Mouse (Mus musculus): Measurements from ENCODE around the gene Wap. TPM values are rescaled to one million over a fixed set of nuclear protein-coding genes. Genes with fewer than 3 reads are reported as not detected.
A peak's percentile ranks its signal among the peaks of the same experiment; 100 is the strongest.

The Wap gene
- polyA plus RNA-seq, 1 experiment from 2014 or later: not detected

DNA sequence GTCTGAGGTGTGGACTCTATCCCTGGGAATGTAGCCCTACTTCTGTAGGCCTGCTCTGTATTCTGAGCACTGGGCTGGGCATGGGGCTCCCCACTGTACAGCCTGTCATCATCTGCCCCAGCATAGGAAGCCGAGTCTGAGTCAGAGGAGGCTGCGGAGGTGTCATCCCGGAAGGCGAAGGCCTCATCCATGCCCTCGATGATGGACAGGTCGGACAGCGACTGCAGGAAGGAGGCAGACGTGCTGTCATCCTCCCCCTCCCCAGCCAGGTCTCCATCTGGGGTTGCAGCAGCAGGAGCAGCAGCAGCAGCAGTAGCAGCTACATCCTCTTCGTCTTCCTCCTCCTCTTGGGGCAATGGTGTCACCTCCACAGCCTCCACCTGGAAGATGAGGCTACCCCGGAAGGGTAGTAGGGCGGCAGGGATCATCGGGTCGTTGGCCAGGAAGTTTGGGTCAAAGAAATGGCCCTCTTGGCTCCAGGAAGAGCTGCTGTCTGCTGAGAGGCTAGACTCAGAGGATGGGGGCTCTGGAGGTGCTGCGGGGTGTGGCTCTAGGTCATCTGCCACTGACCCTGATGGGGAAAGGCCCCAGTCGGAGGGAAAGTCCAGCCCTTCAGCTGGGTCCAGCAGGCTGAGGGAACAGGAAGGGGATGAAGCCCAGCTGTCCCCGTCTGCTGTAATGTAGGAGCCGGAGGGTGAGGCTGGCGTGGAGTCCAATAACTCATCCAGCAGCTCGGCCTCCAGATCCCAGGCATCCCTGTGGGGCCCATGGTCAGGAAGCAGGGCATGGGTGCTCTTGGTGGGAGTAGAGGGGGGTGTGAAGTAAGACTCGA, 36.6 kb downstream of the Wap start:
- no peaks in the 10 kb centered on the region for H3K9me3 ChIP-seq (ENCODE audit: control insufficient read depth, low read length)
- H3K4me1 ChIP-seq (ENCODE audit: control insufficient read depth, insufficient read depth, low read depth, low read length): peaks cover 57% of the 10 kb centered on the region
- no peak overlapping the region for H3K9ac ChIP-seq (ENCODE audit: low read depth, low read length)
- H3K27ac ChIP-seq (ENCODE audit: low read depth, low read length): no peak overlapping the region
- H3K4me3 ChIP-seq (ENCODE audit: low read length): no peak overlapping the region
- ATAC-seq: no peak
- 82% methylated on average over 20 of the region's 20 CpGs for WGBS
- H3K4me2 ChIP-seq (ENCODE audit: low read length): no peak overlapping the region
- peaks cover 20% of the 10 kb centered on the region for H3K36me3 ChIP-seq (ENCODE audit: control insufficient read depth, insufficient read depth, low read length)
- no peaks in the 10 kb centered on the region for H3K27me3 ChIP-seq (replicated peaks; ENCODE audit: control insufficient read depth, insufficient read depth, low read length)

DNA sequence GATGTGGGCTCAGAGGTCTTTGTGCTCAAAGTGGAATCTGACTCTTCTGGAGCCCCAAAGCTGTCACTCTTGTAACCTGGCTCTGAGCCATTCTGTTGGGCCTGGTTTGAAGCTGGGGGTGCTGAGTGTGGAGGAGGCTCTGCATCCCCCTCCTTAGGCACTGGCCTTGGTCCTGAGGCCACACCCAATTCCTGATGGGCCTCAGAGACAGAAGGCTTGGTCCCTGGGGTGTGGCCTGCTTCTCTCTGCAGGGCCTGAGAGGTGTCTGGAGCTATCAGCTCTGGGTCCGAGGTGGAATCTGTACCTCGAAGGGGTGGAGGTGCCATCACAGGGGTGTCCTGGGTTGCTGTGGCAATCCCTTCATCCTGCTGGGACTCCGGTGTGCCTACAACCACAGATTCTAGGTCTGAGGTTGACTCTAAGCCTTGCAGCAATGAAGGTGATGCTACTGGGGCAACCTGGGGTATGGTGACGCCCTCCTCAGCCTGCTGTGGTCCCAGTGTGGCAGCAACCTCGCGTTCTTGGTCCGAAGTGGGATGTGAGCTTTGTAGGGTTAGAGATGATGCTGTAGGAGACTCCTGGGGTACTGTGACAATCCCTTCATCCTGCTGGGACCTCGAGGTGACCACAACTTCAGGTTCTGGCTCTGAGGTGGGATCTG, 38.0 kb downstream of the Wap start:
- Histone ChIP-seq H3K4me3 (ENCODE audit: low read length) (no peak overlapping the region), H3K9me3 (ENCODE audit: control insufficient read depth, low read length) (no peaks in the 10 kb centered on the region), H3K4me2 (ENCODE audit: low read length) (no peak overlapping the region), H3K9ac (ENCODE audit: low read depth, low read length) (no peak overlapping the region), H3K4me1 (ENCODE audit: control insufficient read depth, insufficient read depth, low read depth, low read length) (peaks cover 49% of the 10 kb centered on the region), H3K27me3 (replicated peaks; ENCODE audit: control insufficient read depth, insufficient read depth, low read length) (no peaks in the 10 kb centered on the region), H3K27ac (ENCODE audit: low read depth, low read length) (peak overlapping the region; percentile 68), H3K36me3 (ENCODE audit: control insufficient read depth, insufficient read depth, low read length) (peaks cover 24% of the 10 kb centered on the region)
- 80% methylated on average over 8 of the region's 8 CpGs for WGBS
- ATAC-seq: no peak

DNA sequence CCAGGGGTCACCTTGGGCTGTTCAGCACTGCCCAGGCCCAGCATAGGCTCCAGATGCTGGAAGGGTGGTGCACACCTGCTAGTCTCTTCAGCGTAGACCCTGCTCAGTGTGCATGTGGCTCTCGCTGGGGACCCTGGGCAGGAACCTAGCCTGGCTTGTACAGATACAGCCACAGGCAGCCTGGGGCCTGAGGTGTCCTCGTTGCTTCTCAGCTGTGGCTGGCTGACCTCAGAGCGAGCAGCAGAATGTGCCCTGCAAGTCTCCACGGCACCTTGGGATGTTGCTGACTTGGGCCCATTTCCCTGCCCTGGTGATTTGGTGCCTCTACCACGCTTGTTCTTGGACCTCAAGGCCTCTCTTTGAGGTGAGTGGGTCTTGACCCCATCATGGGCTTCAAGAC, 38.6 kb downstream of the Wap start:
- WGBS: 76% methylated on average over 6 of the region's 6 CpGs
- no peak overlapping the region for H3K4me2 ChIP-seq (ENCODE audit: low read length)
- 0 out of 2 replicates have a peak overlapping the region, but pooled peaks have one; percentile 30 for H3K9ac ChIP-seq (ENCODE audit: low read depth, low read length)
- peak overlapping the region; percentile 68 for H3K27ac ChIP-seq (ENCODE audit: low read depth, low read length)
- H3K4me3 ChIP-seq (ENCODE audit: low read length): no peak overlapping the region
- H3K36me3 ChIP-seq (ENCODE audit: control insufficient read depth, insufficient read depth, low read length): peaks cover 25% of the 10 kb centered on the region
- ATAC-seq: no peak
- H3K4me1 ChIP-seq (ENCODE audit: control insufficient read depth, insufficient read depth, low read depth, low read length): peaks cover 49% of the 10 kb centered on the region
- no peaks in the 10 kb centered on the region for H3K9me3 ChIP-seq (ENCODE audit: control insufficient read depth, low read length)
- no peaks in the 10 kb centered on the region for H3K27me3 ChIP-seq (replicated peaks; ENCODE audit: control insufficient read depth, insufficient read depth, low read length)

GRCm38 (mm10) chr11:6599011-6599681, 39.3 kb downstream of the Wap start:
- Histone ChIP-seq H3K27ac (ENCODE audit: low read depth, low read length) (peak overlapping the region; percentile 67), H3K4me3 (ENCODE audit: low read length) (peak overlapping the region; percentile 10; the same call in 1 of the 2 replicates), H3K9ac (ENCODE audit: low read depth, low read length) (peak overlapping the region; percentile 57), H3K9me3 (ENCODE audit: control insufficient read depth, low read length) (no peaks in the 10 kb centered on the region), H3K36me3 (ENCODE audit: control insufficient read depth, insufficient read depth, low read length) (peaks cover 28% of the 10 kb centered on the region), H3K4me2 (ENCODE audit: low read length) (peak overlapping the region; percentile 47), H3K4me1 (ENCODE audit: control insufficient read depth, insufficient read depth, low read depth, low read length) (peaks cover 45% of the 10 kb centered on the region), H3K27me3 (replicated peaks; ENCODE audit: control insufficient read depth, insufficient read depth, low read length) (no peaks in the 10 kb centered on the region)
- WGBS: 11% methylated on average over 27 of the region's 27 CpGs
- peak; percentile 11 for ATAC-seq

GRCm38 (mm10) chr11:6598191-6598889, 40.1 kb downstream of the Wap start:
- peak; percentile 9; the same call in 1 of the 2 replicates for ATAC-seq
- Histone ChIP-seq H3K27ac (ENCODE audit: low read depth, low read length) (peak overlapping the region; percentile 67), H3K36me3 (ENCODE audit: control insufficient read depth, insufficient read depth, low read length) (peaks cover 35% of the 10 kb centered on the region), H3K9ac (ENCODE audit: low read depth, low read length) (peak overlapping the region; percentile 57), H3K9me3 (ENCODE audit: control insufficient read depth, low read length) (no peaks in the 10 kb centered on the region), H3K4me2 (ENCODE audit: low read length) (peak overlapping the region; percentile 47), H3K27me3 (replicated peaks; ENCODE audit: control insufficient read depth, insufficient read depth, low read length) (no peaks in the 10 kb centered on the region), H3K4me1 (ENCODE audit: control insufficient read depth, insufficient read depth, low read depth, low read length) (peaks cover 39% of the 10 kb centered on the region), H3K4me3 (ENCODE audit: low read length) (no peak overlapping the region)
- WGBS: 64% methylated on average over 19 of the region's 19 CpGs

- peaks cover 39% of the 10 kb centered on the region for H3K36me3 ChIP-seq (ENCODE audit: control insufficient read depth, insufficient read depth, low read length)
- WGBS: 70% methylated on average over 7 of the region's 7 CpGs
- no peaks in the 10 kb centered on the region for H3K9me3 ChIP-seq (ENCODE audit: control insufficient read depth, low read length)
- H3K27me3 ChIP-seq (replicated peaks; ENCODE audit: control insufficient read depth, insufficient read depth, low read length): no peaks in the 10 kb centered on the region
- H3K9ac ChIP-seq (ENCODE audit: low read depth, low read length): no peak overlapping the region
- no peak for ATAC-seq
- no peak overlapping the region for H3K4me2 ChIP-seq (ENCODE audit: low read length)
- H3K4me1 ChIP-seq (ENCODE audit: control insufficient read depth, insufficient read depth, low read depth, low read length): peaks cover 31% of the 10 kb centered on the region
- peak overlapping the region; percentile 37; the same call in 1 of the 2 replicates for H3K27ac ChIP-seq (ENCODE audit: low read depth, low read length)
- H3K4me3 ChIP-seq (ENCODE audit: low read length): no peak overlapping the region
These were observed 40.9 kb downstream of the Wap start for GRCm38 (mm10) chr11:6597523-6597922.

GRCm38 (mm10) chr11:6596616-6597015, 41.8 kb downstream of the Wap start:
- Histone ChIP-seq H3K4me3 (ENCODE audit: low read length) (no peak overlapping the region), H3K9ac (ENCODE audit: low read depth, low read length) (no peak overlapping the region), H3K9me3 (ENCODE audit: control insufficient read depth, low read length) (no peaks in the 10 kb centered on the region), H3K4me2 (ENCODE audit: low read length) (no peak overlapping the region), H3K27ac (ENCODE audit: low read depth, low read length) (peak overlapping the region; percentile 32; the same call in 1 of the 2 replicates), H3K36me3 (ENCODE audit: control insufficient read depth, insufficient read depth, low read length) (peaks cover 38% of the 10 kb centered on the region), H3K27me3 (replicated peaks; ENCODE audit: control insufficient read depth, insufficient read depth, low read length) (no peaks in the 10 kb centered on the region), H3K4me1 (ENCODE audit: control insufficient read depth, insufficient read depth, low read depth, low read length) (peaks cover 27% of the 10 kb centered on the region)
- 75% methylated on average over 3 of the region's 3 CpGs for WGBS
- ATAC-seq: no peak

DNA sequence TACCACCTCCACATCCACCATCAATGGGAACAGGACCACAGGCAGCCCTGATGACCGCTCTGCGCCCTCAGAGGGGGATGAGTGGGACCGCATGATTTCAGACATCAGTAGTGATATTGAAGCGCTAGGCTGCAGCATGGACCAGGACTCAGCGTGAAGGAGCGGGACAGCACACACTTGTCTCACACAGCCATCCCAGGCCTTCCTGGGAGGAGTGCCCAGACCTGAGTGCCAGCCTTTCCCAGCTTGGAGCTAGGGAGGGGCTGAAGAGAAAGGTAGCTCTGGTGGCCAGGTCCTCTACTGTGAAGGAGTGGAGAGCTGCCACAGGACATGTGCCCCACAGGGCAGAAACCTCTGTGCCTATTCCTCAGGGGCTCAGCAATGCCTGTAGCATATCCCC, 42.2 kb downstream of the Wap start:
- H3K27ac ChIP-seq (ENCODE audit: low read depth, low read length): no peak overlapping the region
- peaks cover 39% of the 10 kb centered on the region for H3K36me3 ChIP-seq (ENCODE audit: control insufficient read depth, insufficient read depth, low read length)
- H3K27me3 ChIP-seq (replicated peaks; ENCODE audit: control insufficient read depth, insufficient read depth, low read length): no peaks in the 10 kb centered on the region
- no peak overlapping the region for H3K9ac ChIP-seq (ENCODE audit: low read depth, low read length)
- ATAC-seq: no peak
- peaks cover 27% of the 10 kb centered on the region for H3K4me1 ChIP-seq (ENCODE audit: control insufficient read depth, insufficient read depth, low read depth, low read length)
- H3K4me3 ChIP-seq (ENCODE audit: low read length): no peak overlapping the region
- WGBS: 94% methylated on average over 6 of the region's 6 CpGs
- H3K4me2 ChIP-seq (ENCODE audit: low read length): no peak overlapping the region
- H3K9me3 ChIP-seq (ENCODE audit: control insufficient read depth, low read length): no peaks in the 10 kb centered on the region

Measured in hindbrain, embryonic 16.5 days (tissue).